Mouse (Mus musculus) c-Kit-negative CD71-positive TER-119-positive erythroid progenitor cells, embryonic 14.5 days (primary cell): ENCODE results near the gene Stac3.
A peak's percentile ranks its signal among the peaks of the same experiment; 100 is the strongest.

Experiments used
- DNase-seq: peaks from one replicate; pipeline ENCODE4 v3.0.0-alpha.2; 2013; ENCODE audit warnings: low read depth, low spot score

Gene Stac3

DNA sequence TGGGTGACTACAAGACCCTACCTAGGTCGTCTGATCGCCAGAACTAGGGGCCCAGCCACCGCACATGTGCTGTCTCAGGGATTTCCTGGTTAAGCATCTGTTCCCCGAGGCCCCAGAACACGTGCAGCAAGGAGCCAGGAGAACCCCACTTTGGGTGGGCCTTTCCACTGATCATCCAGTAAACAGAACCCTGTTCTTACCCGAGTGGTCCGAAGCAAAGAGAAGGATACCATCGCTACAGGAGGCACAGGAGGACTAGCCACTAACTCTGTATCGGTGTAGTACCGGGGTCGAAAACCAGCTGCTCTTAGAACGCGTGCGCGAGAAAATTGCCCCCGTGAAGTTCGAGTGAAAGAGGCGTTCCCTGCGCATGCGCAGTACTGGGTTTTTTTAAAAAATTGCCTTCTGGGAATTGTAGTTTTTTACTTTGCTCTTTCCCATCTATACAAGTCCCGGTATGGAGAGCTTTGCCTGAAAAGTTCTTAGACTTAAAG is 20.6 kb downstream of the Stac3 start, which contains the start of gene Shmt2:
Gene Shmt2, minus strand, starts transcription at position 357 of the 494 bp plus-strand sequence.
- peak; percentile 87 for DNase-seq

DNA sequence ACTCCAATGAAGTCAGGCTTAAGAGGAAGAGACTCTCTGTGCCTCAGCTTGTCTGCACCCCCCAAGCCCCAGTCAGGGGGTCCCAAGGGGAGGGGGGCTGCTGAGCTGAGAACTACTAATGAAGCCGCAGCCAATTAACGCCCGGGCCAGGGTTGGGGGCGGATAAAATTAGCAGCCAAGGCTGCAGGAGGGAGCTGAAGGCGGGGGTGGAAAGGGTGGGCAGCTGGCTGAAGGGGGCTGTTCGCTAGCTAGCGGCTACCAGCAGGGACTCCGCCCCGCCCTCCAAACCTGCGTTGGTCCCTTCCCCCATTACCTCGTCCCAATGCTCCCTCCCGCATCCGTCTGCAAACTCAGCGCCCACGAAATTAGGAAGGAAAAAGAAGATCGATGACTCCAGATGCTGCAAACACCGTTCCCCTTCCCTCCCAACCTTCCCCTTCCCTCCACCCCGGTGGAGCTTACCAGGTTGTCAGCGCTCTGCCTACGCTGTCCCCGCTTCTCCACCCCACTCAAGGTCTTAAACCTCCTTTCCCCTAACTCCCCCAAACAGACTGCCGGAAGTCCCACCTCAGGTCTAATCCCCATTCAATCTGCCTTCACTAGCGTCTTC is 23.3 kb downstream of the Stac3 start:
- DNase-seq: no peak

DNA sequence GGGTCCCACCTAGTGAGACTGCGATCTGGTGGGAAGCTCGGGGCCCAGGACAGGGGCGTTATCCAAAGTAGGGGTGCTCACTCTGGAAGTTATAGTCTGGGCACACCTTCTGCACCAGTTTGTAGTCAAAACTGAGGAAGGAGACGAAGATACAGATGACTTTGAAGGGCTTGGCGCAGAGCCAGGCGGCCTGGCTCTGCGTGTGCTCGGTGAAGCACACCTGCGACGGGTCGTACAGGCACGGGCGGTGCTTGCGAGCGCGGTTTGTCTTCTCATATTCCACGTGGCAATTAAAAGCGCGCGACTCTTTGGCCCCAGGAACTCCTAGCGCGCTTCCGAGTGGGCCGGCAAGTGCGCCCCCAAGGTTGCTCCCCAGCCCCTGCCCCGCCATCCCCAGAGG is 24.6 kb downstream of the Stac3 start:
- DNase-seq: no peak

DNA sequence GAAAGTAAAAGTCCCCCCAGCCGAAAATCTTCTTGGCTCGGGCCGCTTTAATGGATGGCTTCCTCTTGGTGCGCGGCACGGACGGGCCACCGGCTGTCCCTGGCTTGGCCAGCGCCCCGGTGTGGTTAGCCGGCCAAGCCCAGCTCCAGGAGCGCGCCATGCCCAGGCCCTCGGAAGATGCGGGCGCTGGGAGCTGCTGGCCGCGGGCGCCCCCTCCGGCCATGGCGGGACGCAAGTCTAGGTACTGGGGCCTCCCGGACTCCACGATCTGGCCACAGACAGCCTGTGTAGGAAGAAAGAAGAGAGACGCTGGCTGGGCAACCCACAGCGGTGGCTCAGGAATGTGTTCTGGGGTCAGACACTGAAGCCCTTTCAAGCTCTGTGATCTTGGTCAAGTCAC is 25.2 kb downstream of the Stac3 start:
- no peak for DNase-seq

DNA sequence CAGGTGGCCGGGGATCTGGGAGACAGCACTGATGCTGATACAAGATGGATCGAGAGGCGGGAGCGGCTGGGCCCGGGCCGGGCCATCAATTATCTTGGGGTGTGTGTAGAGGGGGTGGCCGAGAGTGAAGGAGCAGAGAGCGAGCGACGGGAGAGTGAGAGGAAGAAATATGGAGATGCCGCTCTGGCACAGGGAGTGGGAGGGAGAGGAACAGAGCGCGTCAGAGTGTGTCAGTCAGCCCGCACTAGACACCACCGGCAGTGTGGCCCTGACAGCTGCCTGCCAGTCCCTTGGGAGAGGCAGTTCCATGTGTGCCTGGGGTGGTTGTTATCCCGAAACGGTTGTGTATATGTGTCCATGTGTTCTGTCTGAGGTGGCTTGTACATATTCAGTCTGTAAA is 26.0 kb downstream of the Stac3 start:
- DNase-seq: no peak

DNA sequence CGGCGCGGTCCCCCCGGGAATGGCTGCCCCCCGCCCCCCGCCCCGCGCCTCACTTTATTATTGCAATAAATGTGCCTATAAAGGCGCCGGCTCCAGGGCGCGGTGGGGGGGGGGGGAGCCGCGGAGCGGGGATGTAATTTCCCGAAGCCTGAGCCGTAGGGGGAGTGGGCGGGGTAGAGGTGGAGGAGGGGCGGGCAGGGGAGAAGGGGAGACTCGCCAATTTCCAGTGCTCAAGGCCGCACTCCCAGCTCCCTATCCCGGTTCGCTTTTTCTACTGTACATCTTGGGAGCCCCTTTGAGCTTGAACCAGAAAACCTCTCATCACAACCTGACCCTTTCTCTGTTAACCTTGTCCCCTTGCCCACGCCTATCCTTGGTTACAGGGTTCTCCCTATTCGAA is 29.5 kb downstream of the Stac3 start:
- no peak for DNase-seq

DNA sequence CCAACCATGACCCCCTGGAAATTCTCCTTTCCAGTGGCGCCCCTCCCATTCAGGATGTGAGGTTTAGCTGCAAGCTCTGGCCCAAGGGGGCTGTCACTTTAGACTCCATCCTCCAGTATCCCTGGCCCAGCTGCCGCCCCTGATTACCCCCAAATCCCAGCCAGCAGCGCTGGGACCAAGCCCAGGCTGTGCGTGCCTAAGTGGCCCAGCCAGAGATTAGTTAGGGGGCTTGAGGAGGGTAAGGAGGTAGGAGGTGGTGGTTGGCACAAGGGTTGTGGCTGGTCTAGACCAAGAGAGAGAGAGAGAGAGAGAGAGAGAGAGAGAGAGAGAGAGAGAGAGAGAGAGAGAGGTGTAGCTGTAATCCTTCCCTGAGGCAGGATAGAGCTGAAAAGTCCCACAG is 30.1 kb downstream of the Stac3 start:
- no peak for DNase-seq

DNA sequence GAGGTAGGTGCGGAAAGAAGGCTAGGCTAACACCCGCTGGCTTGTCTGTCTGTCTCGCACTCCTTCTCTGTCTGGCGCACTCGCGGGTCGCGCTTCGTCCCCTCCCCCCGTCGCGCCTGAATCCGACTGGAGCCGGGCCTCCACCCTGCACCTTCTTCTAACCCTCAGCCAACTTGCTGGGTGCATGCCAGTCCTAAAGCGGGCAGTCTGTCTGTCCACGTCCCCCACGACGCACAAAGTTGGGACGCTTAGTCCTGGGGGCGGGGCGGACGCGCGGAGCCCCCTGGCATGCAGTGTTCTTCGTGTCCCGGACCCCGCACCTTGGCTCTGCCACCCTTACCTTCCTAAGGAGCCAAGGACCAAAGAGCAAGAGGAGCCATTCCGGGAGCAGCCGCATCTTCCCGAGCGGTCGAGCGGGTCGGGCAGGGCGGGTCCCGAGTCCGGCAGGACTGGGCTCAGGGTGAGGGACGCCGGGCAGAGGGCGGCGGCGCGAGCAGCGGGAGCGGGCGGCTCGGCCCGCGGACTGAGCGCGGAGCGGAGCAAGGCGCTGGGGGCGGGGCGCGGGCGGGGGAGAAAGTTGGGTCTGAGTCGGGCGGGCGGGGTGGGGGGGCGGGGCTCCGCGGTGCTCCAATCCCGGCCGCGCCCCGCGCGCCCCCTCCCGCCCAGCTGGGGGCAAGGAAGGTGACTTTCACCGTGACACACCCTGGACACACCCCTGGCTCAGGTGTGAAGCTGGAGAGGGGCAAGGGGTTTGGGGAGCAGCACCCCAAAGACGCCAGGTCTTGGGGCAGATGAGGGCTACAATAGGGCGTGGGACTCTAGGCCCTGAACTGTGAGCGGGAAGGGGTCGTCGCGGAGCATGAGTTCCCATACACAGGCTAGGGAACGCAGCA is 32.8 kb downstream of the Stac3 start, which contains the start of gene Nxph4:
Gene Nxph4, minus strand, starts transcription at position 524 of the 893 bp plus-strand sequence.
- DNase-seq: no peak

DNA sequence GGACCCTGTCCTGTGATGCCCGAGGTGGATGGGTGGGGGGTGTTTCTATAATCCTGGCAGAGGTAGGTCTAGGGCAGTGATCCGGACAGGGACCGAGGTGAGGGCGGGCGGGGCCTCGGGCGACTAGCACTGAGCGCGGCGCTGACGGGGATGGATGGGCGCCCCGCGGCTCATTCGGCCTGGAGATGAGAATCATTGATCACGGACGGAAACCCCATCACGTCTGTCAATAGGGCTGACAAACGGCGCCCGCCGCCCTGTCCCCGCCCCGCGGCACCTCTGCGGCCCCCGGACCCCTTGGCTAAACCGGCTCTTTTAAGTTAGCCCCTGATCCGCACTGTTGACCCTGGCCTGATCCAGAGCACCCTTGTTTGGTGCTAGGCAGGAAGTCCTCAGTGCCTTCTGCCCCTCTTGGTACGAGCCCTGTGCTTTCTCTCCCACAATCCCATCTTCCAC is 33.5 kb downstream of the Stac3 start:
- DNase-seq: no peak

DNA sequence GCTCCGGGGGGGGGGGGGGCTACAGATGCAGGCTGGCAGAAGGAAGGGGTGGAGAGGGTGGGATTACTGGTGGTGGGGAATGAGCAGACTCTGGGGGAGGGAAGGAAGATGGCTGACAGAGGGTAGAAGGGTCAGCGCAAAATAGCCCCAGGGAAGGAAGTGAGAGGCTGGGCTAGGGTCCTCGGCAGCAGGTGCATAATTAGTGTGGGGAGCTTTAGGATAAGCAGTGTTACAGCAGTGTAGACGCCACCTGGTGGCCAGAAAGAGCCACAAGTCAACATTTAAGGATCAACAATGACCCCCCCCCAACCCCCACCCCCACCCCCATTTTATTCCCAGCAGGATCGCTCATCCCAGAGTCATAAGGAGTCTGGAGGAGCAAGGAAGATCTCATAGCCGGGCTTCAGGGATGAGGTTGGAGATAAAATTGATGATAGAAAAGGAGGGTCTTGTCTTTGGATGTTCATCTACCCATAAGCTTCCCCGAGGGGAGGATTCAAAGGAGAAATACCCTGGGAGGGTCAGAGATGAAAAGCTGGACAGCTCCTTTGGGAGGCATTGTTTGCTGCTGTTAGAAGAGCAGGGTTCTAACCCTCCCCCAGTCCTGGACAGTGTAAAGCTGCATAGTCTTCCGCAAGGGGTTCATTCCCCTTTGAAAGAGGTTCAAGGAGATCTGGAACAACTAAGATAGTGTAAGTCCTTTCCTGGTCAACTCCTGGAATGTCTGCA is 35.3 kb downstream of the Stac3 start:
- no peak for DNase-seq

DNA sequence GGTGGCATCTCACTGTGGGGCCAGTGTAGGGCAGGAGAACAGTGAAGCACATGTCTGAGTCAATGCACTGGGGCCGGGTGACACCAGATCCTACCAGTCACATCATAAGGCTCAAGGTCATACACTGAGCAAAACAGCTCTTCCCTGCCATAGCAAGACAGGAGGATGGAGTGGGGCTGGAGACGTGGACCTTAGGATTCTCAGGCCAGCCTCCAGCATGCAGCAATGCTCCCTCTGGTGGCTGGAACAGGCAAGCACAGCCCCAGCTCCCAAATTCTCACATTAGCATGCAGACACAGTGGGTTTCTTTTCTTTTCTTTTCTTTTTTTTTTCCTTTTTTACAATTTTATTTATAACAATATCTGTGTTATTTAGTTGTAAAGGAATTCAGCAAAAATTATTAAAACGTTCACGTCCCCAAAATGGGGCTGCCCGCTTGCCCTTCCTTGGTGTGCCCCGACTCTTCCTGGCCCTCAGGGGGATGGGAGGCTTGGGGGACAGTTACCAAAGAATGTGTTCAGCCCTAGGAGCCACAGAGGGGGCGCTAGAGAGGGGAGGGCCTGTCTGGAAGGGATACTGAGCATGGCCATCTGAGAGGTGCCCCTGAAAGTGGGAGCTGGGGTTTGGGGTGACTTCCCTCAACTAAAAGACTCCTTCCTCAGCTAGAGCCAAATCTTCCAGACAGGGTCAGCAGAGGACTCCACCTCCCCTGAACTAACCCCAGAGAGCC is 36.5 kb downstream of the Stac3 start:
- no peak for DNase-seq

DNA sequence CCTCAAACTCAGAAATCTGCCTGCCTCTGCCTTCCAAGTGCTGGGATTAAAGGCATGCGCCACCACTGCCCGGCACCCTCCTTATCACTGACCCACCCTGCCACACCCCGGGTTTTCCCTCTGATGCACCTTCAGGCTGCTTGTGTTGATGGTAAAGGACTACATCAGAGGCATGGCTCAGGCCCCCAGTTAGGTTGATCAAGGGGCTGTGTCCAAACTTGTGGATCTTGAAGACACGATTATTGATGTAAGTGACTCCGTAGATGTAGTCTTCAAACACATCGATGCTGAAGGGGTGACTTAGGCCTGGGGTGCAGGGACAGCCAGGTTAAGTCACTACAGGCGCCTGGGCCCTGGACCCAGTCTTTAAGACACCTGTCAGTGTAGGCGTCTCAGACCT is 40.0 kb downstream of the Stac3 start:
- DNase-seq: no peak

DNA sequence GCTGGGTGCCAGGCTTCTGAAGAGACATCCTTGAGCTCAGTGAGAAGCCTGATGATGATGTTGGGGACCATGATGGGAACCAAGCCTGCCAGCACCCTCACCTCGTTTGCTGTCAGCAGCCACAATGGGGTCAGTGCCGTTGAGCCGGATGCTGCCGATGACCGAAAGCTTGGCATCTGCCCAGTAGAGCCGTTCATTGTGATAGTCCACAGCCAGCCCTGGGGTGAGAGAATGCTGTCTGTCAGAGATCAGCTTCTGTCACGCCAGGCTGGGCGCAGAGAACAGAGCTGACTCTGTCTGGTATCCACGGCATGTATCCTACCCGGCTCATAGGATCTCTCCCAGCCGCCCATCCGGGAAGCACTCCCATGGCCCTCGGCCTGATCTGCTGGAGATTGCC is 40.6 kb downstream of the Stac3 start:
- no peak for DNase-seq

DNA sequence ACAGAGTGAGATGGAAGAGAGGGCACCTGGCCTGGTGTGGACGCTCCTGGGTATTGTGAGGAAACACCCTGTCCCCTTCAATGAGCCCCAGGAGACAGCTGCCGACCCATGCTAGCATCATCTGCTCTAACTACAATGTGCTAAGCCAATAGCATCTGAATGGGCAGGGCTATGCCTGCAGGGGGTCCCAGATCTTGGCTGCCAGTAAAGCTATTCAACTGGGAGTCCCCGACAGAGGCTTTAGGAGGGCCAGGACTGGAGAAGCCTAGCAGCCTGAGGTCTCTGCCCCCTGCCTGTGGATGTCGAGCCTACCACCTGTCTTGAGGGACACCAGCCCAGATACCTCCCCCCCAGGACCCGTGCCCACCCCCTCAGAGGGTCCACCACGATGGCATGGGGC is 41.2 kb downstream of the Stac3 start:
- no peak for DNase-seq

DNA sequence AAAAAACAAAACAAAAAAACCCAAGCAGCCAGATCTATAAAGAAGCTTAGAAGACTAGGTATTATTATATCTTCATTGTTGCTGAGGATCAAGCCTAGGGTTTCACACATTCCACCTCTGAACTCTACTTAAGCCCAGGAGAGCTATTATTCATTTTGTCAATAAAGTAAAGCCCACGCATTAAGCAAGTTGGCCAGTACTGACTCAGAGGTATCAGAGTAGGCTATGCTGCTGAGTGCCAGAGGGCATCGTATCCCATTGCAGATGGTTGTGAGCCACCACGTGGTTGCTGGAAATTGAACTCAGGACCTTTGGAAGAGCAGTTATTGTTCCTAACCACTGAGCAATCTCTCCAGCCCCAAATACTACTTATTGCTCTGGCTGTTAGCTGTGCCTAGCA is 42.4 kb downstream of the Stac3 start:
- DNase-seq: no peak

DNA sequence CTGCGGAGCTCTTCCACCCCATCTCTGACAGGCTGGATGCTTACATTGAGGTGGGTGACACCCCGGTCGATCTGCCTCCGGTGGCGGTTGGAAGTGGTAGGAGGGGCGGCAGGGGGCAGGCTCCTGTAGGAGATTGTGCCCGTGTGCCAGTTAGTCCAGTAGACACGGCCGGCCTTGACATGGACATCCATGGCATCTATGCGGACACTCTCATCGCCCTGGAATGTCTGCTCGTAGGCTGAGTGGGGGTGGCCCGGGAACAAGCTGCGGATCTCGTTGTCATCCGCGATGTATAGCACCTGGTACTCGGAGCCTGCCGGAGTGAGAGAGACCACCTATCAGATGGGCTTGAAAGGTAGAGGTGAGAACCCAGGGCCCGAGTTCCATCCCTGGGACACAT is 42.9 kb downstream of the Stac3 start:
- no peak for DNase-seq

DNA sequence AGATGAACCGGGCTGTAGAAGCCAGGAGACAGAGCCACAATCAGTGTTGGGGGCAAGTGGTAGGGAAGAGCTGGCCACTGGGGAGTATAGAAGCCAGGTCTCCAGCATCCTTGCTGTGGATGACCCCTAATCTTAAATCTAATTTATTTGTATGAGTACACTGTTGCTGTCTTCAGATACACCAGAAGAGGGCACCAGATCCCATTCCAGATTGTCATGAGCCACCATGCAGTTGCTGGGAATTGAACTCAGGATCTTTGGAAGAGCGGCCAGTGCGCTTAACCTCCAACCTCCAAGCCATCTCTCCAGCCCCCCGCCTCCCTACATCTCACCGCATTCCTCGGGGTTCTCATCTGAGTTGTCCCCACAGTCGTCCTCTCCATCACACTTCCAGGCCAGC is 45.0 kb downstream of the Stac3 start:
- DNase-seq: no peak

DNA sequence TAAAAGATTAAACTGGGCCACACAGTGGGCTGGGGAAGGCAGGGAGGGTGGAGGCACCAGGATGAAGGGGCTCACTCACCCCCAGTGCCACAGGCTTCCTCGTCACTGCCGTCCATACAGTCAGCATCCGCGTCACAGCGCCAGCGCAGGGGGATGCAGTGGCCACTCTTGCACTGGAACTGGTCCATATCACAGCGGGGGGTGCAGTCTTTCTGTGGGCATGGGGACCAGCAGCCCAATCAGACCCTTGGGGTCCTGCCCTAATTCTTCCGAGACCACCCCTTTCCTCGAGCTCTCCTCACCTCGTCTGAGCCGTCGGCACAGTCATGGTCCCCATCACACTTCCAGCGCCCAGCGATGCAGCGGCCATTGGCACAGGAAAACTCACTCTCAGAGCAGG is 46.8 kb downstream of the Stac3 start:
- no peak for DNase-seq

DNA sequence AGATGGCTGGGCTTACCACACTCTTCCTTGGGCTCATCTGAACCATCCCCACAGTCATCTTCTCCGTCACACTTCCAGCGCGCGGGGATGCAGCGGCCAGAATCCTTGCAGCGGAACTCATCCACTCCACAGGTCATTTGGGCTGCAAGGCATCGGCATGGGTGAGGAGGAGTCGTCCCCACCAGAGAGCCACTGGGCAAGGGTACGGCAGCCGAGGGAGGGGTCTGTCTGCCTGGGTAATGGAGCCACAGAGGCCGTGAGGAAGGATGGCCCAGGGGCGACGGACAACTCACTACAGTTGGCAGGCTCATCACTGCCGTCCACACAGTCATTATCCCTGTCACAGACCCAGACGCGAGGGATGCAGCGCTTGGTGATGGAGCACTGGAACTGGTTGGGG is 48.4 kb downstream of the Stac3 start:
- DNase-seq: no peak

DNA sequence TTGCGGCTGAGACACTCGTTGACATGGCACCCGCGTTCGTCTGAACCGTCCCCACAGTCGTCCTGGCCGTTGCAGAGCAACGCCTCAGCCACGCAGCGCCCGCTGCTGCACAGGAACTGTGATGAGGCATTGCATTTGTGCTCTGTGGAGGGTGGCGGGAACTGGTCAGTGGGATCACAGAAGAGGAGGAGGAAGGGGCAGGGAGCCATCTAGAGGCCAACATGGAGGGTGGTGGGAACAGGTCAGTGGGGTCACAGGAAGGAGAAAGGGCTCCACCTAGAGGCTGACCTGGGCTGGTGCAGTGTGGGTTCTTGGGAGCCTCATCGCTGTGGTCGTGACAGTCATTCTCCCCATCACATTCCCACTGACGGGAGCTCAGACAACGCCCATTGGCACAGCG is 54.2 kb downstream of the Stac3 start:
- DNase-seq: no peak

DNA sequence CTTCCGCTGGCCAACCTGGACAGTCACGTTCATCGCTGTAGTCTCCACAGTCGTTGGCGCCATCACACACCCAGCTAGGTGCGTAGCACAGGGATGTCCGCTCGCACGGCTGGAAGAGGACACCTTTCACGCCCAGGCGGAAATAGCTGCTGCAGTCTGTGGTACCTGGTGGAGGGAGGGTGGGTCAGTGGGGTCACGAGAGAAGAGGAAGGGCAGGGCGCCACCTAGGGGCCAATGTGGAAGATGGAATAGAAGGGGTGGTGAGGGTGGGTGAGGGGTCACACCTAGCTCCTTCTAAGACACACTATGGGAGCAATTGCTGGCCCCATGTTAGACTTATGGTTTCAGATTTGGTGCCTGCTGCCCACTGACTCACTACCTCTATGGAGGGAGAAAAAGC is 55.9 kb downstream of the Stac3 start:
- DNase-seq: no peak
